Mouse (Mus musculus) testis, postnatal 10 days (tissue): ENCODE data around the gene Serhl.
A peak's percentile ranks its signal among the peaks of the same experiment; 100 is the strongest.
"Not testable (repeated sequence)": the region's sequence is repeated elsewhere in the genome, so short reads cannot be mapped to it uniquely, and the experiment has no call there.

Source experiments
- DNase-seq: peaks from one replicate; pipeline ENCODE4 v3.0.0; 2021; ENCODE audit warnings: low spot score

The Serhl gene

GRCm38 (mm10) chr15:83126582-83126981 is 37.3 kb downstream of the Serhl start:
- DNase-seq, result no peak

GRCm38 (mm10) chr15:83127037-83127436 is 37.7 kb downstream of the Serhl start:
- DNase-seq, result not testable (repeated sequence)

- DNase-seq, result no peak
Observed at GRCm38 (mm10) chr15:83129530-83130231, 40.4 kb downstream of the Serhl start.

- DNase-seq, result no peak
Observed at GRCm38 (mm10) chr15:83134671-83135070, 45.4 kb downstream of the Serhl start.

GRCm38 (mm10) chr15:83135654-83136053 is 46.3 kb downstream of the Serhl start:
- DNase-seq, result no peak

GRCm38 (mm10) chr15:83142861-83143260 is 53.6 kb downstream of the Serhl start:
- no peak for DNase-seq

GRCm38 (mm10) chr15:83145541-83145940 is 56.2 kb downstream of the Serhl start:
- DNase-seq, result no peak

- no peak for DNase-seq
Observed at GRCm38 (mm10) chr15:83148395-83148794, 59.1 kb downstream of the Serhl start.

GRCm38 (mm10) chr15:83148801-83149195 is 59.5 kb downstream of the Serhl start:
- no peak for DNase-seq

- peak; percentile 98 for DNase-seq
Observed at GRCm38 (mm10) chr15:83149196-83150072, 60.1 kb downstream of the Serhl start, which contains the start of gene Poldip3. TSS of gene Poldip3 (minus strand) at chr15:83149384.

- no peak for DNase-seq
Observed at GRCm38 (mm10) chr15:83150073-83150442, 60.8 kb downstream of the Serhl start.

GRCm38 (mm10) chr15:83150694-83151093 is 61.4 kb downstream of the Serhl start:
- no peak for DNase-seq

- DNase-seq, result no peak
Observed at GRCm38 (mm10) chr15:83154309-83154708, 65.0 kb downstream of the Serhl start.

GRCm38 (mm10) chr15:83155672-83156419 is 66.5 kb downstream of the Serhl start:
- DNase-seq, result no peak

GRCm38 (mm10) chr15:83156929-83157666 is 67.8 kb downstream of the Serhl start:
- peak; percentile 82 for DNase-seq

GRCm38 (mm10) chr15:83157667-83158064 is 68.4 kb downstream of the Serhl start:
- no peak for DNase-seq

- DNase-seq, result peak; percentile 33
Observed at GRCm38 (mm10) chr15:83158587-83159160, 69.4 kb downstream of the Serhl start.

- peak; percentile 38 for DNase-seq
Observed at GRCm38 (mm10) chr15:83159823-83160222, 70.5 kb downstream of the Serhl start.

GRCm38 (mm10) chr15:83160561-83160960 is 71.3 kb downstream of the Serhl start:
- DNase-seq, result peak; percentile 38

GRCm38 (mm10) chr15:83161062-83161748 is 71.9 kb downstream of the Serhl start:
- DNase-seq, result peak; percentile 35

GRCm38 (mm10) chr15:83162001-83162400 is 72.7 kb downstream of the Serhl start:
- DNase-seq, result peak; percentile 38
